Mouse (Mus musculus) heart, adult 2 months (tissue): ENCODE results near the gene Phf6. TPM values are rescaled to one million over a fixed set of nuclear protein-coding genes. Genes with fewer than 3 reads are reported as not detected.

ENCODE experiments used
- DNase-seq, 2 experiments: peaks; one replicate each; pipeline ENCODE4 v3.0.0; 2021
- H3K27ac ChIP-seq: fragments of 200-600 bp; 2 replicates; pipeline ENCODE4 v1.8.1; 2022
- H3K27me3 ChIP-seq: fragments of 200-500 bp; 2 replicates; pipeline ENCODE4 v1.6.1; 2012; ENCODE audit warnings: mild to moderate bottlenecking, low read length, inconsistent platforms, mixed read lengths; ENCODE audit not compliant: control insufficient read depth, insufficient read depth
- H3K36me3 ChIP-seq: fragments of 200-500 bp; 2 replicates; pipeline ENCODE4 v1.6.1; 2012; ENCODE audit warnings: low read length, inconsistent platforms; ENCODE audit not compliant: control insufficient read depth, insufficient read depth
- H3K4me1 ChIP-seq: fragments of 200-500 bp; 2 replicates; pipeline ENCODE4 v1.6.1; 2011; ENCODE audit warnings: low read length; ENCODE audit not compliant: control insufficient read depth, insufficient read depth
- H3K4me3 ChIP-seq: fragments of 200-600 bp; 2 replicates; pipeline ENCODE4 v1.8.1; 2022
- H3K79me2 ChIP-seq: fragments of 200-500 bp; replicated peaks from 2 replicates; pipeline ENCODE4 v1.6.1; 2012; ENCODE audit warnings: mild to moderate bottlenecking, inconsistent platforms, low read length, moderate library complexity, mixed read lengths; ENCODE audit not compliant: control insufficient read depth, insufficient read depth
- H3K9ac ChIP-seq: fragments of 200-500 bp; 2 replicates; pipeline ENCODE4 v1.6.1; 2012; ENCODE audit warnings: low read depth, mild to moderate bottlenecking, control low read depth, inconsistent platforms, low read length, mixed read lengths
- CTCF ChIP-seq: fragments of 200-600 bp; IDR thresholded peaks from 2 replicates; pipeline ENCODE4 v1.8.1; 2022; ENCODE audit warnings: antibody characterized with exemption, mild to moderate bottlenecking, moderate library complexity
- EP300 ChIP-seq: fragments of 200-500 bp; IDR thresholded peaks from 2 replicates; pipeline ENCODE4 v1.6.1; 2011; ENCODE audit warnings: low read depth, low read length, control low read depth; ENCODE audit not compliant: insufficient read depth
- POLR2A ChIP-seq: fragments of 200-500 bp; IDR thresholded peaks from 2 replicates; pipeline ENCODE4 v1.6.1; 2011; ENCODE audit warnings: mild to moderate bottlenecking, low read depth, low read length, control low read depth; ENCODE audit not compliant: insufficient read depth
- WGBS: fragments of 180-500 bp; shearing (Covaris S2); methylation state at CpG from one replicate; pipeline ENCODE4 v1.1.7; 2018; 5-methylcytosine and 5-hydroxymethylcytosine counted together
- intact Hi-C: fragments of 180-260 bp; cut with DNase I; formaldehyde crosslinking; loops from one replicate; pipeline ENCODE4 v1.15.1; 2025
- polyA plus RNA-seq: library from polyadenylated mRNA; depleted of rRNA; stranded (reverse); fragments of >200 nt; gene quantifications from 2 replicates; pipeline ENCODE4 v1.2.3, GENCODE M21; 2012
- total RNA-seq, 2 experiments: library from RNA; stranded (reverse); gene quantifications; 2 replicates each; pipeline ENCODE4 v1.2.3; 2021

The Phf6 gene
- total and polyA plus RNA-seq, 3 experiments: 1.0 to 5.1 (median 4.6) TPM

- intact Hi-C loops: no loop called here
- H3K27me3 ChIP-seq: no peaks in the 10 kb centered on the region
- no peak overlapping the region for H3K27ac ChIP-seq
- no peak overlapping the region for H3K9ac ChIP-seq
- WGBS: 83% methylated on average over 5 of the region's 5 CpGs
- H3K36me3 ChIP-seq: no peaks in the 10 kb centered on the region
- no peak overlapping the region for H3K4me3 ChIP-seq
- no peak for DNase-seq
- no peaks in the 10 kb centered on the region for H3K4me1 ChIP-seq
- TF ChIP-seq EP300 (no peak), POLR2A (no peak), CTCF (no peak)
- no peaks in the 10 kb centered on the region for H3K79me2 ChIP-seq
Observed at GRCm38 (mm10) chrX:52930191-52930590, 18.1 kb downstream of the Phf6 start.

DNA sequence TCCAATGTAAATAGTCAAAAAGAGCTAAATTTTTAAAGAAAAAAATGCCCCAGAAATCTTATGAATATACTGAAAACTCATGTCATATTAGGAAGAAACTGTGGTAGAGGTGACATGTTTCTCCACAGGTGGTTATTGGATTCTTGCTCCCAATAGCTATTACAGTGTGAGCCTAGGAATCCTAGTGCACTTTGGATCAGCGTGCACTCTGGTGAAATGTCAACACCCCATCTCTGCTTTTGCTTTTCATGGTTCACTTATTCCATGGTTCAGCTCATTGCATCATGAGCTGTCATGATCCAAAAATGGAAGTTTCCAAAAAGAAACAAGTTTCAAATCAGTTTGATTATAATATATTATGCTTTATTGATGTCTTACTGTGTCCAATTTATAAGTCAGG, 20.1 kb downstream of the Phf6 start:
- H3K79me2 ChIP-seq: no peaks in the 10 kb centered on the region
- intact Hi-C loops: no loop called here
- H3K27ac ChIP-seq: no peak overlapping the region
- no peaks in the 10 kb centered on the region for H3K4me1 ChIP-seq
- no peak overlapping the region for H3K9ac ChIP-seq
- DNase-seq: no peak
- TF ChIP-seq CTCF: no peak
- TF ChIP-seq EP300: no peak
- no peak for TF ChIP-seq POLR2A
- 86% methylated on average over 1 of the region's 1 CpGs for WGBS
- no peaks in the 10 kb centered on the region for H3K27me3 ChIP-seq
- no peak overlapping the region for H3K4me3 ChIP-seq
- H3K36me3 ChIP-seq: no peaks in the 10 kb centered on the region

DNA sequence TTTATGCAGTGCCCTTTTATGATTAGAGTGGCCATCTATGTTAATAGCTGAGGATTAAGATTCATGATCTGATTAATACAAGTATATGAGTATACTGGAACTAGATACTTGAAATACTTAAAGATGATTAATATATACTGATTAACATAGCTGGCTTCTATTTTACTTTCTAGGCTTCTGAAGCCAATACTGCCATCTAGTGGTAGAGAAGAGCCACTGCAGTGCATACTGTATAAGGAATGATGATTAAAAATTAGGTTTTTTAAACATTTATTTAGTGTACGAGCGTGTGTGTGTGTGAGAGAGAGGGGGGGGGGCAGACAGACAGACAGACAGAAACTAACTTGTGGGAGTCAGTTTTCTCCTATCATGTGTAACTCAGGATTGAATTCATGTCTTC, 22.4 kb downstream of the Phf6 start:
- TF ChIP-seq POLR2A (no peak), CTCF (peak; percentile 81)

DNA sequence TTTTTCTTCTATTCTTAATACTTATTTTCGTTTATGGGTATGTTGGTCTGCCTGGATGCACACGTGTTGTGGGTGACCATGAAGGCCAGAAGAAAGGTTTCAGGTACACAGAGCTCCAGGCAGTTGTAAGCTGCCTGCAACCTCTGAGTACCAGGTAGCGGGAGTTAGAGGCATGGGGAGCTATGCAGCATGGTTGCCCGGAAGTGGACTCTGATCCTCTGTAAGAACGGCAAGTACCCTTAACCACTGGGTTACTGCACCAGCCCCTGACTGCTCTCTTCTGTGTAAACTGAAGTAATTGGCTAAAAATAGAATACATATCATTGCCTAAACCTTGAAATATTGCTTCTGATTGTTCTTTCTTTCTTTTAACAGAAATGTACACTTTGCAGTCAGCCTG, 33.4 kb downstream of the Phf6 start:
- H3K27me3 ChIP-seq: no peaks in the 10 kb centered on the region
- DNase-seq: no peak
- H3K79me2 ChIP-seq: no peaks in the 10 kb centered on the region
- TF ChIP-seq EP300 (no peak), CTCF (no peak), POLR2A (no peak)
- H3K27ac ChIP-seq: no peak overlapping the region
- H3K9ac ChIP-seq: no peak overlapping the region
- no peaks in the 10 kb centered on the region; the same call in none of the 2 replicates for H3K4me1 ChIP-seq
- no peaks in the 10 kb centered on the region for H3K36me3 ChIP-seq
- WGBS: 63% methylated on average over 5 of the region's 5 CpGs
- no peak overlapping the region for H3K4me3 ChIP-seq
- intact Hi-C loops: no loop called here

More for the DNA sequence above, 22.4 kb downstream of the Phf6 start:
- Histone ChIP-seq H3K79me2 (no peaks in the 10 kb centered on the region), H3K27me3 (no peaks in the 10 kb centered on the region), H3K4me1 (no peaks in the 10 kb centered on the region), H3K9ac (no peak overlapping the region), H3K36me3 (no peaks in the 10 kb centered on the region), H3K4me3 (no peak overlapping the region), H3K27ac (no peak overlapping the region)
- no peak for DNase-seq
- intact Hi-C loops: loop anchor here (2.0 kb wide), 1 partner anchor 68 kb away; no protein-coding TSS in a partner anchor
- WGBS: 24% methylated on average over 2 of the region's 2 CpGs

- no peaks in the 10 kb centered on the region for H3K79me2 ChIP-seq
- H3K27me3 ChIP-seq: no peaks in the 10 kb centered on the region
- no peak overlapping the region for H3K4me3 ChIP-seq
- DNase-seq: no peak
- WGBS: 47% methylated on average over 2 of the region's 2 CpGs
- intact Hi-C loops: no loop called here
- no peaks in the 10 kb centered on the region for H3K36me3 ChIP-seq
- H3K4me1 ChIP-seq: no peaks in the 10 kb centered on the region; the same call in none of the 2 replicates
- H3K27ac ChIP-seq: no peak overlapping the region
- H3K9ac ChIP-seq: no peak overlapping the region
- TF ChIP-seq CTCF: peak; percentile 77
- TF ChIP-seq POLR2A: no peak
Observed at GRCm38 (mm10) chrX:52949713-52950112, 37.6 kb downstream of the Phf6 start.

GRCm38 (mm10) chrX:52956942-52957341, 44.9 kb downstream of the Phf6 start:
- Histone ChIP-seq H3K27me3 (no peaks in the 10 kb centered on the region), H3K9ac (no peak overlapping the region), H3K4me3 (no peak overlapping the region), H3K36me3 (no peaks in the 10 kb centered on the region), H3K79me2 (no peaks in the 10 kb centered on the region), H3K27ac (no peak overlapping the region), H3K4me1 (no peaks in the 10 kb centered on the region)
- intact Hi-C loops: no loop called here
- TF ChIP-seq EP300: no peak
- no peak for TF ChIP-seq POLR2A
- no peak for TF ChIP-seq CTCF
- DNase-seq: no peak
- 57% methylated on average over 4 of the region's 4 CpGs for WGBS
